Mouse (Mus musculus): ENCODE data around the gene Ddx17. TPM values are rescaled to one million over a fixed set of nuclear protein-coding genes. Genes with fewer than 3 reads are reported as not detected.
A peak's percentile ranks its signal among the peaks of the same experiment; 100 is the strongest.

Gene Ddx17
- polyA plus RNA-seq (2015; fragmentation: Nextera tagmentation; extraction: Ambion mirVana), result 38.6 and 39.9 TPM in 2 replicates

DNA sequence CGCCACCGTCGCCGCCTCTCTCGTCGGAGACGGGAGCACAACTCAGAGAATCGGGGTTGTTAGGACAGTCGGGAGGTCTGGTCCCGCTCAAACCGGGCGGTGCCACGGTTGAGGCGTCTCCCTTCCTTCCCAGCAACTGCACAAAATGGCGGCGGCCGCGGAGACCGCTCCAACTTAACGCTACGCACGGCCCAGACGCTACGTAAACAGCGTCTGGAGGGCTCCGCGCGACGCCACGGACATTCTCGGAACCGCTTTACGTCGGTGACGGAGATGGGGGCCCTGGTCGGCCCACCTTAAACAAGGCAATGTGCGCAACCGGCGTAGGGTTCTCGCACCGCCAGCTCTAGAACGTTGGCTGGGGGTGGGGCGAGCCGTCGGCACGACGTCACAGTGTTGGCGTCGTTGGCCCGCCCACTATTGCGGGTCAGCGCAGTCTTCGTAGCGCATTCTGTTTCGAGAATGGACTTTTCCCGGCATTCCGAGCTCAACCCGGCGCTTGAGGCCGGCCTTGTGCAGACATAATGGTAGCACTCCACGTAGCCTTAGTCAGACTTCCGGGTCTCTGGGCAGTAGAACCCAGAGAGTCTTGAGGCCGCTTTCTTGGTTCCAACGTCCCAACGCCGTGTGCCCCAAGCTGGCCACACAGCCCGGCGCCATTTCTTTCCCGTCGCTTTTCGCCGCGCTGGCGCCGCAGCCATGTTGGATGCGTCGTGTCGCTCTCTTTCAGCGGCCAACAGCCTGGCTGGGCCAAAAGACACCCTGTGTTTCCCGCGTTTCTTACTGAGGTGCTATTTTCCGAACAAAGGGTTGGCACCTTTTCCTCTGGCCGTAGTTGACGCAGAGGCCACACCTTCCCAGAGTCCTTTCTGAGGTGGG, at the start of gene Ddx17:
Gene Ddx17 (minus strand): TSS at position 332 of the 879 bp plus-strand sequence.
- Histone ChIP-seq H3K4me1 (replicated peaks; ENCODE audit: insufficient read depth, low read length) (no peaks in the 10 kb centered on the region; the same call in 1 of the 2 replicates), H3K4me3 (replicated peaks; ENCODE audit: low read depth, low read length) (peak within 1 kb of the TSS; percentile 75), H3K36me3 (ENCODE audit: insufficient read depth, low read length) (peaks cover 15% of the 10 kb centered on the region), H3K4me2 (ENCODE audit: low read length) (peak within 1 kb of the TSS; percentile 67), H3K27me3 (ENCODE audit: insufficient read depth, low read length) (no peaks in the 10 kb centered on the region), H3K27ac (peak within 1 kb of the TSS; percentile 99), H3K9me3 (replicated peaks; ENCODE audit: low read length) (no peaks in the 10 kb centered on the region), H3K9ac (ENCODE audit: low read depth, low read length) (peak within 1 kb of the TSS; percentile 91)
- 2% methylated on average over 84 of the region's 84 CpGs for WGBS
- no peak for TF ChIP-seq CTCF (IDR thresholded peaks at IDR 0.05; ENCODE audit: low read depth)
- ATAC-seq (replicated peaks; ENCODE audit: low FRiP score, low read depth), result peak; percentile 97
- peak; percentile 98 for DNase-seq (ENCODE audit: low spot score)

DNA sequence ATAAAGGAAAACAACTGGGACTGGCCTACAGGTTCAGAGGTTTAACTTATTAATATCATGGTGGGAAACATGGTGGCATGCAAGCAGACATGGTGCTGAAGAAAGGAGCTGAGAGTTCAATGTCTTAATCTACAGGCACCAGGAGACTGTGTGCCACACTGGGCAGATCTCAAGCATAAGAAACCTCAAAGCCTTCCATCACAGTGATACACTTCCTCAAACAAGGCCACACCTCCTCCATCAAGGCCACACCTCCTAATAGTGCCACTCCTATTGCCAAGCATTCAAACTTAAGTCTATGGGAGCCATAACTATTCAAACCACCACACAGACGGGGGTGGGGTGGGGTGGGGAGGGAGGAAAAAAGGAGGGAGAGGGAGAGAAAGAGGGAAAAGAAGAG, 35.0 kb upstream of the Ddx17 start:
- Histone ChIP-seq H3K27ac (no peak overlapping the region), H3K27me3 (ENCODE audit: insufficient read depth, low read length) (no peaks in the 10 kb centered on the region), H3K36me3 (ENCODE audit: insufficient read depth, low read length) (no peaks in the 10 kb centered on the region), H3K4me2 (ENCODE audit: low read length) (no peak overlapping the region), H3K9me3 (replicated peaks; ENCODE audit: low read length) (no peaks in the 10 kb centered on the region), H3K4me1 (replicated peaks; ENCODE audit: insufficient read depth, low read length) (no peaks in the 10 kb centered on the region), H3K9ac (ENCODE audit: low read depth, low read length) (no peak overlapping the region), H3K4me3 (replicated peaks; ENCODE audit: low read depth, low read length) (no peak overlapping the region)
- ATAC-seq (replicated peaks; ENCODE audit: low FRiP score, low read depth), result no peak
- 50% methylated on average over 1 of the region's 1 CpGs for WGBS
- no peak for TF ChIP-seq CTCF (IDR thresholded peaks at IDR 0.05; ENCODE audit: low read depth)
- DNase-seq (ENCODE audit: low spot score), result no peak

DNA sequence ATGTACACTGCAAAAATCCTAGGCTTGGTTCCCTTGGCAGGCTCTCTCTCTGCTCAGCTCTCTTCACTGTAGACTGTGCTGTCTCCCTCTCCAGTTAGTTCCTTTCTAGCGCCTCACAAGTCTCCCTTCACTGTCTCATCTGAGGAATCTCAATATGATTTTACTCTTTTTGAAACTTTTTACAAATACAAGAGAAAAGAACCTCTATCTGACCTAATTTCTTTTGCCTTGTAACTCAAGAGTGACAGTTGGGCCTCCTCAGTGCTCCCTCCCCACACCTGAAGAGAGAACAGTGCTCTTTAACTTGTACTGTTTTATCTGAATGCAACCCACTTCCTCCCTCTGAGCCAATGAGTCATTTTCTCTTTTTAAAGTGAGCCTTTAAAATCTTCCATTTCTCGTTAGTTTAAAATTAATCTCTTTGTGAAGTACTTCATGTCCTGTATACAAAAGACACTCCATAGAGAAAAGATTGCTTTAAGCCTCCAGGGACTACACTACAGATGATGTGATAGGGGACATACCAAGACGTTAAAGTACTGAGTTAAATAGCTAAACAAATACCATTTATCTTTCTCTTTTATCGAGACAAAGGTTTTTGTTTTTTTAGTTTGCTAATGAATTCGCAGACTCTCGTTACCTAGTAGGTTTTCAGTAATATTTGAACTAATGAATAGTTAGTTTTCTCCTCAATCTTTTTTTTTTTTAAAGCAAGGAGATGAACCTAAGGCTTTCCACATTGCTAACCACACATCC, 31.3 kb upstream of the Ddx17 start:
- no peaks in the 10 kb centered on the region for H3K4me1 ChIP-seq (replicated peaks; ENCODE audit: insufficient read depth, low read length)
- DNase-seq (ENCODE audit: low spot score) (no peak), ATAC-seq (replicated peaks; ENCODE audit: low FRiP score, low read depth) (no peak)
- H3K4me3 ChIP-seq (replicated peaks; ENCODE audit: low read depth, low read length), result no peak overlapping the region
- H3K9me3 ChIP-seq (replicated peaks; ENCODE audit: low read length), result no peaks in the 10 kb centered on the region
- no peak overlapping the region for H3K4me2 ChIP-seq (ENCODE audit: low read length)
- H3K27ac ChIP-seq, result no peak overlapping the region
- H3K9ac ChIP-seq (ENCODE audit: low read depth, low read length), result no peak overlapping the region
- no peak for TF ChIP-seq CTCF (IDR thresholded peaks at IDR 0.05; ENCODE audit: low read depth)
- H3K27me3 ChIP-seq (ENCODE audit: insufficient read depth, low read length), result no peaks in the 10 kb centered on the region
- no peaks in the 10 kb centered on the region for H3K36me3 ChIP-seq (ENCODE audit: insufficient read depth, low read length)
- 69% methylated on average over 6 of the region's 6 CpGs for WGBS

DNA sequence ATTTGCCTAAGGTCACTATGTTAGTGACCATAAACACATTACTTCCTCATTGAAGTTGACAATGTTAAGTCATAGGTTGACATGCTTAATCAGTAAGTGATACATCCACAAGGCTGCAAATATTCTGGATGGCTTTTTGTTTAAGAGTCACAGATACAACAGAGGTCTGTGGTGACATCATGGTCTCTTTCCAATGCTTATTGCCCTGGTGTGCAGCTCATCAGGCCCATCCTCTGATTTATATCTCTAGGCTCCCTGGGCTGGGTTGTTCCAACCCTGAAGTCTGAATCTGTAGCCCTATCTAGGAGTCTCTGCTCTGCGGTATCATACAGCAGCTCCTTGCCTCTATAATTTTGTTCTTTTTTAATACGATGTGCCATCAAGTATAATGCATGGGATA, 30.4 kb upstream of the Ddx17 start:
- Histone ChIP-seq H3K4me1 (replicated peaks; ENCODE audit: insufficient read depth, low read length) (no peaks in the 10 kb centered on the region), H3K4me3 (replicated peaks; ENCODE audit: low read depth, low read length) (no peak overlapping the region), H3K9me3 (replicated peaks; ENCODE audit: low read length) (no peaks in the 10 kb centered on the region), H3K36me3 (ENCODE audit: insufficient read depth, low read length) (no peaks in the 10 kb centered on the region), H3K27me3 (ENCODE audit: insufficient read depth, low read length) (no peaks in the 10 kb centered on the region), H3K9ac (ENCODE audit: low read depth, low read length) (no peak overlapping the region), H3K4me2 (ENCODE audit: low read length) (no peak overlapping the region), H3K27ac (no peak overlapping the region)
- ATAC-seq (replicated peaks; ENCODE audit: low FRiP score, low read depth), result no peak
- 96% methylated on average over 2 of the region's 2 CpGs for WGBS
- TF ChIP-seq CTCF (IDR thresholded peaks at IDR 0.05; ENCODE audit: low read depth), result no peak
- DNase-seq (ENCODE audit: low spot score), result no peak

DNA sequence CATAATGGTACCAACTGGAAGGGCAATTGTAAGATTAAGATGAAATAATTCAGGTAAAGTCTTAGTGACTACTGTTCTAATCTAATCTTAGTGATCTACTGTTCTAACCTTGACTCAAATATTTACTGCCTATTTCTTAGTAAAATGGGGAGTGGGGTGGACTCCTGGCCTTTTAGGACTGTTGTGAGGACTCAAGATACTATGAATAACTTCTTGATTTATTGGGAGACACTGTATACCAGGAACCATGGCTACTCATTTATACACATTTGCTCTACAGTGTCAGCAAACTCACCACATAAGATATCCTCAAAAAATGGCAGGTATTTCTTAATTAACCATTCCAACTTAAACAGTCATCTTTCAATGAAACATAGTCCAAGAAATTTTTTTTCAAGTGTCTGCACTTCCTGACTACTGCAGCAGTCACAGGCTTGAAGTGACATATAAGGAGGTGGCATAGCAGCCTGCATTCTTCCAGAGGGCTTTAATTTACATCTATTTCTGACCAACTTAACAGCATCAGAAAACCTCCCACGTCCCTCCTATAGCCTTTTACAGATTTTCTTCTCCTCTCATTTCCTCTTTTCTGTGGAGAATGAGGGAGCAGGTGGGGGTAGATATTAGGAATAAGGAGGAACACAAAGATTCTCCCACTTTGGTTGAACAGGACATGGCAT, 29.1 kb upstream of the Ddx17 start:
- no peak overlapping the region for H3K4me3 ChIP-seq (replicated peaks; ENCODE audit: low read depth, low read length)
- H3K4me1 ChIP-seq (replicated peaks; ENCODE audit: insufficient read depth, low read length), result no peaks in the 10 kb centered on the region
- no peaks in the 10 kb centered on the region for H3K36me3 ChIP-seq (ENCODE audit: insufficient read depth, low read length)
- H3K4me2 ChIP-seq (ENCODE audit: low read length), result no peak overlapping the region
- no peak overlapping the region for H3K9ac ChIP-seq (ENCODE audit: low read depth, low read length)
- H3K9me3 ChIP-seq (replicated peaks; ENCODE audit: low read length), result no peaks in the 10 kb centered on the region
- 53% methylated on average over 1 of the region's 1 CpGs for WGBS
- no peak for TF ChIP-seq CTCF (IDR thresholded peaks at IDR 0.05; ENCODE audit: low read depth)
- DNase-seq (ENCODE audit: low spot score), result no peak
- no peak for ATAC-seq (replicated peaks; ENCODE audit: low FRiP score, low read depth)
- H3K27ac ChIP-seq, result no peak overlapping the region
- H3K27me3 ChIP-seq (ENCODE audit: insufficient read depth, low read length), result no peaks in the 10 kb centered on the region

DNA sequence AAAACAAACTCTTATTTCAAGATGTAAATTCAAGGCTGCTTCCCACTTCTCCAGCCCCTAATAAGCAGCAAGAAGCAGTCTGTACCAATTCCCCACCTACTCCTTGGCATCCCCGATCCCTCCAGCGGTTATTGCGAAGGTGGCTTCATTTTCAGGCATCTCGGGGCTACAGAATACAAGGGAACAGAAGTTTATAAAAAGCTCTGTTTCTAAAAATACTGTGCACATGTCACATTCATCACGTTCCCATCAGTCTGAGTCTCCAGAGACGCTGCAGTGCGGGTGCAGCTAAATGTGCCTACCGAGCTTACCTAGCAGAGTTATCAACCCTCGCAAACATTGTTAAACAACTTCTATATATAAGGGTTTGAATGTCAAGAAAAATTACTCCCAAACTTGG, 15.9 kb upstream of the Ddx17 start:
- TF ChIP-seq CTCF (IDR thresholded peaks at IDR 0.05; ENCODE audit: low read depth), result no peak
- ATAC-seq (replicated peaks; ENCODE audit: low FRiP score, low read depth), result no peak
- no peaks in the 10 kb centered on the region for H3K4me1 ChIP-seq (replicated peaks; ENCODE audit: insufficient read depth, low read length)
- no peak overlapping the region for H3K9ac ChIP-seq (ENCODE audit: low read depth, low read length)
- no peak for DNase-seq (ENCODE audit: low spot score)
- H3K36me3 ChIP-seq (ENCODE audit: insufficient read depth, low read length), result no peaks in the 10 kb centered on the region
- no peaks in the 10 kb centered on the region for H3K9me3 ChIP-seq (replicated peaks; ENCODE audit: low read length)
- 79% methylated on average over 9 of the region's 9 CpGs for WGBS
- H3K4me3 ChIP-seq (replicated peaks; ENCODE audit: low read depth, low read length), result no peak overlapping the region
- H3K27me3 ChIP-seq (ENCODE audit: insufficient read depth, low read length), result no peaks in the 10 kb centered on the region
- no peak overlapping the region for H3K4me2 ChIP-seq (ENCODE audit: low read length)
- H3K27ac ChIP-seq, result no peak overlapping the region
